Mouse (Mus musculus) embryonic facial prominence, embryonic 11.5 days (tissue): ENCODE results near the gene Cyp46a1. TPM values are rescaled to one million over a fixed set of nuclear protein-coding genes. Genes with fewer than 3 reads are reported as not detected.
A peak's percentile ranks its signal among the peaks of the same experiment; 100 is the strongest.

Source experiments
- ATAC-seq: fragments of 200-750 bp; cut with Nextera tagmentation; replicated peaks from 2 replicates; pipeline ENCODE4 v1.8.0; 2017; ENCODE audit warnings: low read depth; ENCODE audit not compliant: insufficient number of reproducible peaks, low FRiP score, low TSS enrichment
- DNase-seq: peaks from one replicate; pipeline ENCODE4 v3.0.0-alpha.2; 2015; ENCODE audit warnings: low spot score
- H3K27ac ChIP-seq: fragments of 300-500 bp; sonication (generic); replicated peaks from 2 replicates; pipeline ENCODE4 v1.5.1; 2014; ENCODE audit warnings: mild to moderate bottlenecking, low read depth, low read length, control low read depth
- H3K27me3 ChIP-seq: fragments of 300-500 bp; sonication (generic); 2 replicates; pipeline ENCODE4 v1.6.1; 2014; ENCODE audit warnings: mild to moderate bottlenecking, low read length, moderate library complexity, mixed read lengths; ENCODE audit not compliant: control insufficient read depth, insufficient read depth
- H3K36me3 ChIP-seq: fragments of 300-500 bp; sonication (generic); replicated peaks from 2 replicates; pipeline ENCODE4 v1.6.1; 2014; ENCODE audit warnings: low read depth, mild to moderate bottlenecking, low read length, moderate library complexity, mixed read lengths; ENCODE audit not compliant: control insufficient read depth, insufficient read depth
- H3K4me1 ChIP-seq: fragments of 300-500 bp; sonication (generic); 2 replicates; pipeline ENCODE4 v1.6.1; 2014; ENCODE audit warnings: low read length, mixed read lengths; ENCODE audit not compliant: control insufficient read depth, insufficient read depth
- H3K4me2 ChIP-seq: fragments of 300-500 bp; sonication (generic); 2 replicates; pipeline ENCODE4 v1.6.1; 2014; ENCODE audit warnings: low read depth, mild to moderate bottlenecking, control low read depth, low read length, moderate library complexity
- H3K4me3 ChIP-seq: fragments of 300-500 bp; sonication (generic); 2 replicates; pipeline ENCODE4 v1.5.1; 2014; ENCODE audit warnings: low read depth, low read length, control low read depth
- H3K9ac ChIP-seq: fragments of 300-500 bp; sonication (generic); replicated peaks from 2 replicates; pipeline ENCODE4 v1.6.1; 2014; ENCODE audit warnings: mild to moderate bottlenecking, control low read depth, low read length
- H3K9me3 ChIP-seq: fragments of 300-500 bp; sonication (generic); replicated peaks from 2 replicates; pipeline ENCODE4 v1.6.1; 2016; ENCODE audit warnings: mild to moderate bottlenecking, low read length, inconsistent platforms, mixed read lengths; ENCODE audit not compliant: control insufficient read depth
- WGBS: fragments of 180-500 bp; shearing (Covaris S2); extraction: QIAGEN DNeasy Blood & Tissue Kit; methylation state at CpG from one replicate; pipeline ENCODE4 v1.1.7; 2014; 5-methylcytosine and 5-hydroxymethylcytosine counted together
- polyA plus RNA-seq: library from polyadenylated mRNA; unstranded; fragments of >200 nt; fragmentation: Nextera tagmentation; extraction: Ambion mirVana; gene quantifications from 2 replicates; pipeline ENCODE4 v1.2.1, GENCODE M21; 2014

Gene Cyp46a1
- polyA plus RNA-seq, 1 experiment from 2014 or later: 2.9 TPM

DNA sequence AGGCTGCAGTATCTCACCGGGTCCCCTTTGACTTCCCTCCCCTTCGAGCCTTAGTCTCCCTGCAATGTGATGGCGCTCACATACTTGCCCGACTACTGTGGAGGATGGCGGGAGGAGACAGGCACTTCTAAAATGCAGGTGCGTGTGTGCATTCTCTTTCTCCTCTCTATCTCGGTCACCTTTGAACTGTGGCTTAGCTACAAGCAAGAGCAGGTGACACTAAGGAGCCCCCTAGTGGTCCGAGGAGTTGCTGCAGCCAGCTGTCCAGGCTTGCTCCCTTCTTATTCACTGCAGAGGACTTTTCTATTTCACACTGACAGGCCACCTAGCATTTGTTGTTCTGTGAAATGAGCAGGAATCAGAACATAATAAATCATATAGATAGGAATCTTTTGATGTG is 41.2 kb upstream of the Cyp46a1 start:
- ATAC-seq: 0 out of 2 replicates have a peak, but pooled peaks have one; percentile 46
- Histone ChIP-seq H3K4me3 (no peak overlapping the region), H3K27ac (no peak overlapping the region), H3K27me3 (no peaks in the 10 kb centered on the region), H3K4me1 (no peaks in the 10 kb centered on the region), H3K36me3 (no peaks in the 10 kb centered on the region), H3K4me2 (0 out of 2 replicates have a peak overlapping the region, but pooled peaks have one; percentile 14), H3K9me3 (no peaks in the 10 kb centered on the region), H3K9ac (no peak overlapping the region)
- WGBS: 4% methylated on average over 8 of the region's 8 CpGs
- DNase-seq: peak; percentile 86

- Histone ChIP-seq H3K27me3 (no peaks in the 10 kb centered on the region), H3K36me3 (no peaks in the 10 kb centered on the region), H3K9ac (no peak overlapping the region), H3K4me3 (no peak overlapping the region), H3K9me3 (no peaks in the 10 kb centered on the region), H3K4me2 (no peak overlapping the region), H3K4me1 (no peaks in the 10 kb centered on the region), H3K27ac (no peak overlapping the region)
- 78% methylated on average over 3 of the region's 3 CpGs for whole genome bisulfite sequencing
- ATAC-seq (no peak), DNase-seq (no peak)
These were observed 39.6 kb upstream of the Cyp46a1 start for GRCm38 (mm10) chr12:108294620-108295019.

DNA sequence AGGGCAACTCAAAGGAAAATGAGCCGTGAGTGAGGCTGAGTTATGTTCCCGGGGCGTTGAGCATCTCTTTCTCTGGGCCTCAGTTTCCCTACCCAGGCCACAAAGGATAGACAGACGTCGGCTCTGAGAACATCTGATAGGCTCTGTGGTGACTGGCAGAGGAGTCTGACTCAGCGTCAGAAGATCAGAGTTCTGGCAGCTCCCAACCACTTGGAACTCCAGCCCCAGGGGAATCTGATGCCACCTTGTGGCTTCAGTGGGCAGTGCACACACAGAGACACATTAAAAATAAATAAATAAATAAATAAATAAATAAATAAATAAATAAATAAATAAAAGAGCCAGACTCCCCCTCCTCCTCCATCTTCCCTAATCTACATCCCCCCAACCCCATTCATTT is 37.1 kb upstream of the Cyp46a1 start:
- DNase-seq (no peak), ATAC-seq (no peak)
- Histone ChIP-seq H3K4me2 (no peak overlapping the region), H3K9ac (no peak overlapping the region), H3K9me3 (no peaks in the 10 kb centered on the region), H3K27ac (no peak overlapping the region), H3K4me3 (no peak overlapping the region), H3K27me3 (no peaks in the 10 kb centered on the region), H3K36me3 (no peaks in the 10 kb centered on the region), H3K4me1 (no peaks in the 10 kb centered on the region)
- 81% methylated on average over 6 of the region's 6 CpGs for WGBS

GRCm38 (mm10) chr12:108301006-108301405 is 33.2 kb upstream of the Cyp46a1 start:
- Histone ChIP-seq H3K9me3 (no peaks in the 10 kb centered on the region), H3K36me3 (no peaks in the 10 kb centered on the region), H3K4me1 (no peaks in the 10 kb centered on the region), H3K27ac (no peak overlapping the region), H3K27me3 (peaks cover 7% of the 10 kb centered on the region), H3K9ac (no peak overlapping the region), H3K4me2 (no peak overlapping the region), H3K4me3 (no peak overlapping the region)
- ATAC-seq (no peak), DNase-seq (no peak)
- WGBS: 78% methylated on average over 6 of the region's 6 CpGs

GRCm38 (mm10) chr12:108303778-108304365 is 30.3 kb upstream of the Cyp46a1 start:
- no peak overlapping the region for H3K9ac ChIP-seq
- no peak overlapping the region for H3K4me2 ChIP-seq
- DNase-seq: no peak
- WGBS: 37% methylated on average over 6 of the region's 6 CpGs
- H3K36me3 ChIP-seq: no peaks in the 10 kb centered on the region
- H3K4me3 ChIP-seq: no peak overlapping the region
- no peak for ATAC-seq
- H3K4me1 ChIP-seq: no peaks in the 10 kb centered on the region
- H3K9me3 ChIP-seq: no peaks in the 10 kb centered on the region
- no peak overlapping the region for H3K27ac ChIP-seq
- peaks cover 16% of the 10 kb centered on the region for H3K27me3 ChIP-seq

DNA sequence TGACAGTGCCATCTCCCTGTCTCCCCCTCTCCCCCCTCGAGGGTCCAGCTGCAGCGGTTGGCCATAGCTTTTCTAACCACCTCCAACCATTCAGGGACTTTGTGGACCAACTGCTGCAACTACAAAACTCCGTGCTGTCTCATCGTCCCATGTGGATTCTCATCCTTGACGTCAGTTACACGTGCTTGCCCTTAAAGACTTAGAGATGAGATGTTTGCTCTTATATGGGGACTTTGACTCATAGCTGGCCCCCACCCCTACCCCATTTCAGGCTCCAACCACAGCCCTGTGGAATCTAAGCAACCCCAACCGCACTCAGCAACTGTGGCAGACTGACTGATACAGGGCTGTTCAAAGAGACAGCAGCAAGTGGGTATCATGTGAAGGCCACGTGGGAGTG is 29.0 kb upstream of the Cyp46a1 start:
- H3K36me3 ChIP-seq: no peaks in the 10 kb centered on the region
- DNase-seq: no peak

GRCm38 (mm10) chr12:108305812-108306794 is 28.1 kb upstream of the Cyp46a1 start, which contains the start of gene Hhipl1:
TSS of gene Hhipl1 (plus strand) at chr12:108306270.
- H3K4me1 ChIP-seq: no peaks in the 10 kb centered on the region
- peak within 1 kb of the TSS; percentile 93 for H3K4me2 ChIP-seq
- no peaks in the 10 kb centered on the region for H3K36me3 ChIP-seq
- no peaks in the 10 kb centered on the region for H3K9me3 ChIP-seq
- H3K9ac ChIP-seq: peak within 1 kb of the TSS; percentile 72
- peak; percentile 73 for DNase-seq
- peaks cover 16% of the 10 kb centered on the region for H3K27me3 ChIP-seq
- WGBS: 4% methylated on average over 59 of the region's 67 CpGs
- no peak within 1 kb of the TSS for H3K27ac ChIP-seq
- ATAC-seq: peak; percentile 36
- H3K4me3 ChIP-seq: peak within 1 kb of the TSS; percentile 54

More for the DNA sequence above, 29.0 kb upstream of the Cyp46a1 start:
- Histone ChIP-seq H3K9me3 (no peaks in the 10 kb centered on the region), H3K4me2 (no peak overlapping the region), H3K9ac (no peak overlapping the region), H3K4me1 (no peaks in the 10 kb centered on the region), H3K27me3 (peaks cover 16% of the 10 kb centered on the region), H3K27ac (no peak overlapping the region), H3K4me3 (no peak overlapping the region)
- 72% methylated on average over 8 of the region's 8 CpGs for WGBS
- ATAC-seq: no peak

GRCm38 (mm10) chr12:108307553-108307952 is 26.6 kb upstream of the Cyp46a1 start:
- no peak overlapping the region for H3K4me2 ChIP-seq
- no peaks in the 10 kb centered on the region for H3K9me3 ChIP-seq
- H3K4me3 ChIP-seq: no peak overlapping the region
- WGBS: 17% methylated on average over 14 of the region's 14 CpGs
- no peaks in the 10 kb centered on the region for H3K36me3 ChIP-seq
- H3K27ac ChIP-seq: no peak overlapping the region
- H3K27me3 ChIP-seq: peaks cover 16% of the 10 kb centered on the region
- no peak overlapping the region for H3K9ac ChIP-seq
- DNase-seq: peak; percentile 71
- no peak for ATAC-seq
- H3K4me1 ChIP-seq: no peaks in the 10 kb centered on the region
